Mouse (Mus musculus): Measurements from ENCODE around the gene Ctnna3. TPM values are rescaled to one million over a fixed set of nuclear protein-coding genes. Genes with fewer than 3 reads are reported as not detected.
"Not testable (repeated sequence)": the region's sequence is repeated elsewhere in the genome, so short reads cannot be mapped to it uniquely, and the experiment has no call there.

The Ctnna3 gene
- polyA plus RNA-seq (2016; fragmentation: Nextera tagmentation; extraction: Ambion mirVana) = 0.04 TPM in 1 of 2 replicates, not detected in the other

GRCm38 (mm10) chr10:63429785-63430305 lies at the start of gene Ctnna3:
Gene Ctnna3 (plus strand): TSS chr10:63430098.
- H3K4me3 ChIP-seq = peak within 1 kb of the TSS; percentile 80
- DNase-seq (ENCODE audit: low spot score) = peak; percentile 93
- H3K27ac ChIP-seq = peak within 1 kb of the TSS; percentile 96
- no peaks in the 10 kb centered on the region for H3K9me3 ChIP-seq (replicated peaks)
- WGBS = under 1% methylated on average over 55 of the region's 55 CpGs
- H3K36me3 ChIP-seq = no peaks in the 10 kb centered on the region
- no peaks in the 10 kb centered on the region for H3K4me1 ChIP-seq
- H3K27me3 ChIP-seq (ENCODE audit: low read depth, poor library complexity, severe bottlenecking) = no peaks in the 10 kb centered on the region

GRCm38 (mm10) chr10:63381498-63382280 lies 48.2 kb upstream of the Ctnna3 start, which contains the start of gene Sirt1:
Gene Sirt1 (minus strand): TSS chr10:63381704.
- H3K36me3 ChIP-seq = no peaks in the 10 kb centered on the region
- no peaks in the 10 kb centered on the region for H3K9me3 ChIP-seq (replicated peaks)
- 6% methylated on average over 24 of the region's 24 CpGs for WGBS
- peak; percentile 47 for DNase-seq (ENCODE audit: low spot score)
- H3K4me1 ChIP-seq = 0 out of 2 replicates have a peak, but pooled peaks cover 7% of the 10 kb centered on the region
- H3K27me3 ChIP-seq (ENCODE audit: low read depth, poor library complexity, severe bottlenecking) = peaks cover 20% of the 10 kb centered on the region
- peak within 1 kb of the TSS; percentile 63 for H3K4me3 ChIP-seq
- H3K27ac ChIP-seq = peak within 1 kb of the TSS; percentile 63; the same call in 1 of the 2 replicates

- Histone ChIP-seq H3K4me1 (0 out of 2 replicates have a peak, but pooled peaks cover 7% of the 10 kb centered on the region), H3K36me3 (no peaks in the 10 kb centered on the region), H3K27me3 (ENCODE audit: low read depth, poor library complexity, severe bottlenecking) (peaks cover 20% of the 10 kb centered on the region), H3K4me3 (peak within 1 kb of the TSS; percentile 63), H3K27ac (peak within 1 kb of the TSS; percentile 63; the same call in 1 of the 2 replicates), H3K9me3 (replicated peaks) (no peaks in the 10 kb centered on the region)
- WGBS = under 1% methylated on average over 28 of the region's 28 CpGs
- DNase-seq (ENCODE audit: low spot score) = peak; percentile 83
Observed at GRCm38 (mm10) chr10:63382372-63383279, 47.3 kb upstream of the Ctnna3 start, which contains the start of gene Dnajc12. Gene Dnajc12 (plus strand): TSS chr10:63382443.

GRCm38 (mm10) chr10:63385897-63386296 lies 44.0 kb upstream of the Ctnna3 start:
- not testable (repeated sequence) for H3K9me3 ChIP-seq (replicated peaks); DNase-seq (ENCODE audit: low spot score); H3K4me1 ChIP-seq; H3K36me3 ChIP-seq
- H3K27me3 ChIP-seq (ENCODE audit: low read depth, poor library complexity, severe bottlenecking) = peaks cover 11% of the 10 kb centered on the region
- H3K4me3 ChIP-seq = peak overlapping the region; percentile 69
- 33% methylated on average over 5 of the region's 5 CpGs for WGBS
- 0 out of 2 replicates have a peak overlapping the region, but pooled peaks have one; percentile 53 for H3K27ac ChIP-seq

DNA sequence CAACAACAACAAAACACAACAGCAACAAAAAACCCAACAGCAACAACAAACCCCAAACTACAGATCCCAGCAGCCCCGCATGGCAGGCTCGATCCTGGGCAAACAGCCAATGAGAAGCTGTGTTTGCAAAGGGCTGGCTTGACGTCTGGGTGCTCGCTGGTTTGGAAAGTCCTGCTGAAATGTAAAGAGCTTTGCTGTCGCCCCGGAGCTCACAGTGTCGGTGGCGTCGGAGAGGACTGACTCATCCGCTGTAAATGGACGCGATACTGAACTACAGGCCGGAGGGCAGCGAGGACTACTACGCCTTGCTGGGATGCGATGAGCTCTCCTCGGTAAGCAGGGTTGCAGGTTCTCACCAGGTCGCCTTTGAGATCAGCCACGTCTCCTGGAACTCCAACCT lies 43.5 kb upstream of the Ctnna3 start:
- H3K36me3 ChIP-seq = no peaks in the 10 kb centered on the region
- H3K4me3 ChIP-seq = peak overlapping the region; percentile 69
- WGBS = under 1% methylated on average over 19 of the region's 19 CpGs
- H3K27me3 ChIP-seq (ENCODE audit: low read depth, poor library complexity, severe bottlenecking) = peaks cover 6% of the 10 kb centered on the region; the same call in 1 of the 2 replicates
- H3K9me3 ChIP-seq (replicated peaks) = no peaks in the 10 kb centered on the region
- H3K27ac ChIP-seq = peak overlapping the region; percentile 53
- H3K4me1 ChIP-seq = 0 out of 2 replicates have a peak, but pooled peaks cover 5% of the 10 kb centered on the region
- peak; percentile 70 for DNase-seq (ENCODE audit: low spot score)

- H3K9me3 ChIP-seq (replicated peaks) = no peaks in the 10 kb centered on the region
- no peaks in the 10 kb centered on the region for H3K36me3 ChIP-seq
- WGBS = 5% methylated on average over 10 of the region's 10 CpGs
- 0 out of 2 replicates have a peak overlapping the region, but pooled peaks have one; percentile 53 for H3K27ac ChIP-seq
- DNase-seq (ENCODE audit: low spot score) = no peak
- H3K4me3 ChIP-seq = peak overlapping the region; percentile 69
- no peaks in the 10 kb centered on the region for H3K4me1 ChIP-seq
- 0 out of 2 replicates have a peak, but pooled peaks cover under 1% of the 10 kb centered on the region for H3K27me3 ChIP-seq (ENCODE audit: low read depth, poor library complexity, severe bottlenecking)
Observed at GRCm38 (mm10) chr10:63386991-63387390, 42.9 kb upstream of the Ctnna3 start.

GRCm38 (mm10) chr10:63388948-63389347 lies 41.0 kb upstream of the Ctnna3 start:
- WGBS = 80% methylated on average over 4 of the region's 4 CpGs
- Histone ChIP-seq H3K4me1 (no peaks in the 10 kb centered on the region), H3K4me3 (no peak overlapping the region), H3K9me3 (replicated peaks) (no peaks in the 10 kb centered on the region), H3K27ac (no peak overlapping the region), H3K36me3 (no peaks in the 10 kb centered on the region), H3K27me3 (ENCODE audit: low read depth, poor library complexity, severe bottlenecking) (no peaks in the 10 kb centered on the region)
- no peak for DNase-seq (ENCODE audit: low spot score)

- H3K4me1 ChIP-seq = no peaks in the 10 kb centered on the region
- no peak for DNase-seq (ENCODE audit: low spot score)
- no peaks in the 10 kb centered on the region for H3K9me3 ChIP-seq (replicated peaks)
- no peaks in the 10 kb centered on the region for H3K36me3 ChIP-seq
- 93% methylated on average over 10 of the region's 10 CpGs for WGBS
- H3K27ac ChIP-seq = no peak overlapping the region
- H3K27me3 ChIP-seq (ENCODE audit: low read depth, poor library complexity, severe bottlenecking) = no peaks in the 10 kb centered on the region
- H3K4me3 ChIP-seq = no peak overlapping the region
Observed at GRCm38 (mm10) chr10:63396963-63397362, 32.9 kb upstream of the Ctnna3 start.

DNA sequence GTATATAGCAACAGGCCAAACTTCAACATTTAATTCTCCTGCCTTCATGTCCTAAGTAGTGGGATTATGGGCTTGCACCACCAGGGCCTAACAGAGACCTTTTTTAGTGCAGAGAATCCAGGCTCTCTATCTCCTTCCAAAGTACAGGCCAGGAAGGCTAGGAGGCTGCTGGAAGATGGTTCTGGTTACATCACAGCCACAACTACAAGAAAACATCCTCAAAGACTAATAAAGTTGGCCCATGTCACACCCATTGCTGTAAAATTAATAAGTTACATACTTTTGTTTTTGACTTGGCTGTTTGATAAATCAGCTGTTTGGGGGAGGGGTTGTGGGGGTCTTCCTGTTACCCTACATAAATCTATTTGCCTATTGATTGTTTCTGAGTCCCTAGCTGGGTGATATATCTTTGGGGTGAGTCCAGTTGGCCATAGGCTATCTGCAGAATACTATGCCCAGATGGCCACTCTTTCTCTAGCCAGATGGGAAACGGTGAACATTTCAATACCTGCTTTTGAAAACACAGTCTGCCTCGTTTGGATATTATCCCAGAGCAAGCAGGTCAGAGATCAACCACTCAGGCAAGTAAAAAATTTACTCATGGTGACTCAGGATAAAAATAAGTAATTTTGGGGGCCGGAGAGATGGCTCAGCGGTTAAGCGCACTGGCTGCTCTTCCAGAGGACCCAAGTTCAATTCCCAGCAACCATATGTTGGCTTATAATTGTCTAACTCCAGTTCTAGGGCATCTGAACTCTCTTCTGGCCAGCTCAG lies 27.0 kb upstream of the Ctnna3 start:
- no peak for DNase-seq (ENCODE audit: low spot score)
- 93% methylated on average over 5 of the region's 5 CpGs for WGBS
- Histone ChIP-seq H3K4me1 (no peaks in the 10 kb centered on the region), H3K36me3 (no peaks in the 10 kb centered on the region), H3K27ac (no peak overlapping the region), H3K27me3 (ENCODE audit: low read depth, poor library complexity, severe bottlenecking) (no peaks in the 10 kb centered on the region), H3K9me3 (replicated peaks) (no peaks in the 10 kb centered on the region), H3K4me3 (no peak overlapping the region)

DNA sequence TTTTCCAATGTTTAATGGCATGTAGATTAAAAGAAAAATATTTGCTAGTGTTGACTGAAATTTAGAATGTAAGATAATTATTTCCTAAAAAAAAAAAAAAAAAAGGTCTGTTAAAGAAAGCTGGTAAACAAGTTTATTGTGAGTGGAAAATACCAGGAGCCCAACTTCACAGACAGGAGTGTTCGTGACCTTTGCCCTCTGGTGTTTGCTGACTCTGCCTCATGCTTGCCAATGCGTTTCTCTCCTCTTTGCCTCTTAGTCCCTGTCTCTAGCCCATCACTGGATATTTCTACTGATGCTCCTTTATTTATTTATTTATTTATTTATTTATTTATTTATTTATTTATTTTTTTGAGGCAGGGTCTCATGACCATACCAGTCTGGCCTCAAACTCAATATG lies 26.3 kb upstream of the Ctnna3 start:
- no peaks in the 10 kb centered on the region for H3K27me3 ChIP-seq (ENCODE audit: low read depth, poor library complexity, severe bottlenecking)
- H3K36me3 ChIP-seq = no peaks in the 10 kb centered on the region
- H3K4me1 ChIP-seq = no peaks in the 10 kb centered on the region
- no peaks in the 10 kb centered on the region for H3K9me3 ChIP-seq (replicated peaks)
- H3K27ac ChIP-seq = no peak overlapping the region
- no peak overlapping the region for H3K4me3 ChIP-seq
- no peak for DNase-seq (ENCODE audit: low spot score)
- 83% methylated on average over 2 of the region's 2 CpGs for WGBS

DNA sequence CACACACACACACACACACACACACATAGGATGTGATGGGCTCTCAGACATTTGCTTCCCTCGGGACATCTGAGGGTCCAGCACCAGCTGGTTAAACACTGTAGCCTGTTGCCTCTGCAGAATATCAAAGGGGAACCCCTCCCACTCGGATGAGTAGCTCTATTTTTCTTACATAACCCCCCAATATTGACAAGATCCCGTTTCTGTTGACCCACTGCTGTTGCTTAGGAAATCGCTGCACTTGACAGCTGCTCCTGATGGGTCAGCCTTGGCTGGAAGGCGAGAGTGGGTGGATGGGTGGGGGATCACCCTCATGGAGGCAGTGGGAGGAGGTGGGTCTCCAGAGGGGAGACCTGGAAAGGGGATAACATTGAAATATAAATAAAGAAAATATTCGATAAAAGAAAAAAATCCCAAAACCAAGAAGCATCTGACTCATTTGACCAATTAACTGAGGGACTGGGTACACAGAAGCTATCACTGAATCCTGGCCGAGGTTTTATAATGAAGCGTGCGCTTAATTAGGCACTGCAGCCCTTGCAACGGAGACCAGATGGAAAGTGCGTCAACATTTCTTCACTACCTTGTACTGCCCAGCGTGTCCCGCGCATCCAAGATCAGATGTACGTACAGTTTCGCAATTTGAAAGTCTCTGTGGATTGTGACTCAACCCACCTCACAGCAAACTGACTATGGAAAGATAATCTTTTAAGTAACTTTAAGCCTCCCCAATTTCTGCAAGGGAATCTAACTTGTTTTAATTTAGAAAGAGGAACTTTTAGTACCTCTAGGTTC lies 19.5 kb upstream of the Ctnna3 start:
- no peaks in the 10 kb centered on the region for H3K27me3 ChIP-seq (ENCODE audit: low read depth, poor library complexity, severe bottlenecking)
- H3K9me3 ChIP-seq (replicated peaks) = no peaks in the 10 kb centered on the region
- H3K27ac ChIP-seq = no peak overlapping the region
- DNase-seq (ENCODE audit: low spot score) = no peak
- no peaks in the 10 kb centered on the region for H3K36me3 ChIP-seq
- WGBS = 77% methylated on average over 16 of the region's 16 CpGs
- H3K4me1 ChIP-seq = no peaks in the 10 kb centered on the region
- no peak overlapping the region for H3K4me3 ChIP-seq

Data from limb, embryonic 10.5 days (tissue).